Mouse (Mus musculus) neural tube, embryonic 12.5 days (tissue): ENCODE results near the gene Oaf. TPM values are rescaled to one million over a fixed set of nuclear protein-coding genes. Genes with fewer than 3 reads are reported as not detected.
A peak's percentile ranks its signal among the peaks of the same experiment; 100 is the strongest.

Source experiments
- ATAC-seq: fragments of 200-750 bp; cut with Nextera tagmentation; 2 replicates; pipeline ENCODE4 v1.8.0; 2017; ENCODE audit warnings: low read depth, mild to moderate bottlenecking, moderate TSS enrichment, moderate library complexity; ENCODE audit not compliant: low FRiP score
- H3K27ac ChIP-seq: fragments of 300-500 bp; sonication (generic); 2 replicates; pipeline ENCODE4 v1.5.1; 2016
- H3K27me3 ChIP-seq: fragments of 300-500 bp; sonication (generic); replicated peaks from 2 replicates; pipeline ENCODE4 v1.6.1; 2016; ENCODE audit warnings: mild to moderate bottlenecking
- H3K36me3 ChIP-seq: fragments of 300-500 bp; sonication (generic); 2 replicates; pipeline ENCODE4 v1.6.1; 2016; ENCODE audit warnings: mild to moderate bottlenecking
- H3K4me1 ChIP-seq: fragments of 300-500 bp; sonication (generic); 2 replicates; pipeline ENCODE4 v1.6.1; 2016
- H3K4me2 ChIP-seq: fragments of 300-500 bp; sonication (generic); replicated peaks from 2 replicates; pipeline ENCODE4 v1.6.1; 2016; ENCODE audit warnings: mild to moderate bottlenecking
- H3K4me3 ChIP-seq: fragments of 300-500 bp; sonication (generic); 2 replicates; pipeline ENCODE4 v1.5.1; 2016
- H3K9ac ChIP-seq: fragments of 300-500 bp; sonication (generic); 2 replicates; pipeline ENCODE4 v1.6.1; 2016; ENCODE audit warnings: mild to moderate bottlenecking
- H3K9me3 ChIP-seq: fragments of 300-500 bp; sonication (generic); 2 replicates; pipeline ENCODE4 v1.6.1; 2016; ENCODE audit warnings: mild to moderate bottlenecking
- WGBS: fragments of 180-500 bp; shearing (Covaris S2); methylation state at CpG from one replicate; pipeline ENCODE4 v1.1.7; 2016; 5-methylcytosine and 5-hydroxymethylcytosine counted together
- polyA plus RNA-seq: library from polyadenylated mRNA; unstranded; fragments of >200 nt; fragmentation: Nextera tagmentation; extraction: Ambion mirVana; gene quantifications from 2 replicates; pipeline ENCODE4 v1.2.1, GENCODE M21; 2016

Oaf gene
- polyA plus RNA-seq, 1 experiment from 2014 or later: 37.2 TPM

DNA sequence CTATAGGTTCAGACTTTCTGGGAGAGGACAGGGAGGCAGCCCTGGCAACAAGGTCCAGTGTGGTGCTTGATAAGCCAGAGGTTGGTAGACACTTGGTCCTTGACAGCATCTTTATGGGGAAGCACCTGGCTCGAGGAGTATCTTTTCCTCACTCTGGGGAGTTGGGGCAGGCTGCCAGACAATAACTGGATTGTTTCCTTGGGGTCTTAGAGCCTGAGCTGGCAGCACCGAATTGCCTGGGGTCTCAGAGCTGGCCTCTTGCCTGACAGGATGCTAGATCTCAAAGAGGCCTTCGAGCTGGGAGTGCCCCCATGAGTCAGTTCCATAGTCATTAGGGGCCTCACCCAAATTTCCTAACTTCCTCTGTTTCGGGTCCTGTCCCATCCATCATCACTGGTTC is 1.6 kb upstream of the Oaf start:
- no peak for ATAC-seq
- Histone ChIP-seq H3K36me3 (no peaks in the 10 kb centered on the region), H3K9me3 (no peaks in the 10 kb centered on the region), H3K27me3 (peaks cover 31% of the 10 kb centered on the region), H3K27ac (no peak overlapping the region), H3K4me3 (no peak overlapping the region), H3K4me2 (no peak overlapping the region), H3K4me1 (peaks cover 17% of the 10 kb centered on the region), H3K9ac (no peak overlapping the region)
- WGBS: 52% methylated on average over 4 of the region's 4 CpGs

DNA sequence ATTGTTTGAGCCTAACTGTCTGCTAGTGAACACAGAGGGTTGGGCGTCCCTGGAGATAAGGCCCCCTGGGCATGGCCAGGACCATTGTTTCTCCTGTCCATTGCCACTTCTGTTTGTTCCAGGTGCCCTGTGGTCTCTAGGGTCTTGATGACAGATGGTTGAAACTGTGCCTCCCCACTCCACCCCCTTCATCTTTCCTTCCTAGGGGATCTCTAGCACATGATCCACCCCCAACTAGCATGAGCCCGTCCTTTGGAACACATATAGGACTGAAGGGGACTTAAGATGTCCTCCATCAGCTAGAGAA is 836 bp upstream of the Oaf start:
- Histone ChIP-seq H3K36me3 (no peaks in the 10 kb centered on the region), H3K4me1 (peaks cover 17% of the 10 kb centered on the region), H3K27me3 (peaks cover 31% of the 10 kb centered on the region), H3K27ac (no peak overlapping the region), H3K9me3 (no peaks in the 10 kb centered on the region), H3K9ac (no peak overlapping the region), H3K4me3 (no peak overlapping the region), H3K4me2 (peak overlapping the region; percentile 83)
- no peak for ATAC-seq
- 47% methylated on average over 2 of the region's 2 CpGs for WGBS

DNA sequence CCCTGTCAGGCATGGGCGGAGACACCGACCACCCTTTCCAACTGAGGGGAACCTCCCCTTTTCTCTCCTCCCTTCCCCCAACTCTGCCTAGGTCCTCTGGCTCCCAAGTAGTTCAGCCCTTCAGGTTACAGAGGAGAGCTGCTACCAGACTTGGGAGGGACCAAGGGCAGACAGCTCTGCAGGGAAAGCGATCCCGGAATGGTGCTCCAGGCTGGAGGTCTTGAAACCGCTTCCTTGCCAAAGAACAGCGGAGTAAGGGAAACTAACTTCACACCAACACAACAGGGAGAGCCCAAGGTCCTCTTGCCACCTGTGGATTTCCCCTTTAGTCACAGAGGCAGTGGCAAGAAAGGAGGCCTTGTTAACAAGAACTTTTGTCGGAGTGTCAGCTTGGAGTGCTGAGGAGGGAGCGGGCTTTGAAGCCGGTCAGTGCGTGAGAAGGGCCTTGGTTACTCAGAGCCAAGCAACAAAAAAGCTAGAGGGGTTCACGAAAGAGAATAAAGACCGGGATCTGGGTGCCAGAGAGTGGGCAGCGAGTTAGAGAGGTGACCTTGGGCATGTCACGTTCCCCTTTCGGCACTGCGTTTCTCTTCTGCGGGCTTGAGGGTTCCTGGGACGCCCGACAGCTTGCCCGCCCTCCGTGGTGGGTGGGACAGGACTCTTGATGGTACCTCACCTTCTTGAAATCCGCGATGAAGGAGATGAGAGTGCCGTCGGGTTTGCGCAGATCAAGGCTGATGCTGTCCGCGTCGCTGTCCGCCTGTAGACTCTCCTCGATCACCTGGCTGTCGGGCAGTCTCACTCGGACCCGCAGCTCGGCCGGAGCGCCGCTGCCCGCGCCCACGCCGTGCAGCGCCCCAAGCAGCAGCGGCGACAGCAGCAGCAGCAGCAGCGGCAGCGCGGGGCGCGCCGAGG is 823 bp downstream of the Oaf start:
- Histone ChIP-seq H3K27me3 (peaks cover 31% of the 10 kb centered on the region), H3K9ac (peak overlapping the region; percentile 67), H3K9me3 (no peaks in the 10 kb centered on the region), H3K4me1 (peaks cover 17% of the 10 kb centered on the region), H3K36me3 (no peaks in the 10 kb centered on the region), H3K27ac (peak overlapping the region; percentile 37; the same call in 1 of the 2 replicates), H3K4me2 (peak overlapping the region; percentile 83), H3K4me3 (peak overlapping the region; percentile 69)
- 0 out of 2 replicates have a peak, but pooled peaks have one; percentile 45 for ATAC-seq
- 1% methylated on average over 51 of the region's 51 CpGs for WGBS

- H3K27ac ChIP-seq: no peak overlapping the region
- peaks cover 17% of the 10 kb centered on the region for H3K4me1 ChIP-seq
- peak overlapping the region; percentile 69 for H3K4me3 ChIP-seq
- peaks cover 31% of the 10 kb centered on the region for H3K27me3 ChIP-seq
- H3K9ac ChIP-seq: no peak overlapping the region
- ATAC-seq: no peak
- 37% methylated on average over 2 of the region's 2 CpGs for WGBS
- no peaks in the 10 kb centered on the region for H3K9me3 ChIP-seq
- H3K36me3 ChIP-seq: no peaks in the 10 kb centered on the region
- H3K4me2 ChIP-seq: peak overlapping the region; percentile 83
Measured at GRCm38 (mm10) chr9:43238167-43238566, 1.5 kb downstream of the Oaf start.

- Histone ChIP-seq H3K27ac (no peak overlapping the region), H3K9ac (no peak overlapping the region), H3K9me3 (no peaks in the 10 kb centered on the region), H3K4me2 (peak overlapping the region; percentile 83), H3K4me1 (peaks cover 18% of the 10 kb centered on the region), H3K36me3 (no peaks in the 10 kb centered on the region), H3K27me3 (peaks cover 31% of the 10 kb centered on the region), H3K4me3 (no peak overlapping the region; the same call in 1 of the 2 replicates)
- ATAC-seq: no peak
- WGBS: 41% methylated on average over 7 of the region's 7 CpGs
Measured at GRCm38 (mm10) chr9:43237111-43237775, 2.5 kb downstream of the Oaf start.

- H3K4me3 ChIP-seq: no peak overlapping the region
- no peaks in the 10 kb centered on the region for H3K36me3 ChIP-seq
- no peak overlapping the region for H3K4me2 ChIP-seq
- WGBS: 89% methylated on average over 7 of the region's 7 CpGs
- peaks cover 25% of the 10 kb centered on the region for H3K4me1 ChIP-seq
- no peak overlapping the region for H3K9ac ChIP-seq
- H3K9me3 ChIP-seq: no peaks in the 10 kb centered on the region
- no peak overlapping the region for H3K27ac ChIP-seq
- no peak for ATAC-seq
- H3K27me3 ChIP-seq: peaks cover 31% of the 10 kb centered on the region
Measured at GRCm38 (mm10) chr9:43236576-43236975, 3.1 kb downstream of the Oaf start.

GRCm38 (mm10) chr9:43236106-43236505 is 3.6 kb downstream of the Oaf start:
- Histone ChIP-seq H3K36me3 (no peaks in the 10 kb centered on the region), H3K9me3 (no peaks in the 10 kb centered on the region), H3K4me3 (no peak overlapping the region), H3K4me2 (no peak overlapping the region), H3K27ac (no peak overlapping the region), H3K27me3 (peaks cover 31% of the 10 kb centered on the region), H3K9ac (no peak overlapping the region), H3K4me1 (peaks cover 29% of the 10 kb centered on the region)
- ATAC-seq: no peak
- WGBS: 86% methylated on average over 1 of the region's 1 CpGs

DNA sequence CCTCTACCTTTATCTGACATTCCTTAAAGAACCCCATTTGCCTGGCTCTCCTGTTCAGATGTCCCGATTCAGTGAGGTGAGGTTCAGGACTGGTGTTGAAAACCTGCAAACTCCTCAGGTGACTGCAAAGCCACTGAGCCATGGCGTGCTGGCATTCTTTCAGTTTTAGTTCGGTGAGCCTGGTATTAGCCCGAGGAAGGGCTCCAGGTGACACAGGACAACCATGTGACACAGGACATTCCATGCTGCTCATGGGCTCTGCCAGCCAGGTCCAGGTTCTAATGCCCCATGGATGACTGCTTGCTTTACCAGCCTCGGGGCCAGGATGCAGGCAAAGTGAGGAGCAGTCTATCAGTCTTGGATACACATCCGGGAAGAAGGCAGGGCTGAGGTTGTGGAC is 4.4 kb downstream of the Oaf start:
- WGBS: 82% methylated on average over 6 of the region's 6 CpGs

DNA sequence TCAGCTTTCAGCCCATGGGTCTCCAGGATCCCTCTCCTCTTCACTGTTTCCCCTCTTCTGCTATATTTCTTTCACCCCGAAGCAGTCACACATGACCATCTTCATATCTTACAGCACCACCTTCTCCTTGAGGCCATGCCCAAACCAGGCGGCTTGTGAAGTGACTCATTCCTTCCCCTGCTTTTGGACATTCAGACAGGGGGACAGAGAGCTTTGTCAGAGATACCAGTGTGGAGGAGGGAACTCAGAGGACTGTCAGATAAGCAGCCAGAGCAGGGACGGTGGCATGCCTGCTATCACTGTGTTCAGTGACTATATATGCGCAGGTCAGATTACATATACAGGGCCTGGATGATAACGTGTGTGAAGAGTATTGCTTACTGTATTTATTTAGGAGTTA is 5.2 kb downstream of the Oaf start:
- 83% methylated on average over 5 of the region's 5 CpGs for WGBS
- H3K27ac ChIP-seq: no peak overlapping the region
- H3K9me3 ChIP-seq: no peaks in the 10 kb centered on the region

More for the DNA sequence above, 4.4 kb downstream of the Oaf start:
- Histone ChIP-seq H3K27me3 (peaks cover 31% of the 10 kb centered on the region), H3K9ac (no peak overlapping the region), H3K4me3 (no peak overlapping the region), H3K9me3 (no peaks in the 10 kb centered on the region), H3K4me2 (no peak overlapping the region), H3K36me3 (no peaks in the 10 kb centered on the region), H3K4me1 (peaks cover 26% of the 10 kb centered on the region), H3K27ac (no peak overlapping the region)
- ATAC-seq: no peak

GRCm38 (mm10) chr9:43233515-43233914 is 6.2 kb downstream of the Oaf start:
- Histone ChIP-seq H3K4me1 (peaks cover 12% of the 10 kb centered on the region), H3K36me3 (no peaks in the 10 kb centered on the region), H3K4me2 (no peak overlapping the region), H3K9ac (no peak overlapping the region), H3K4me3 (no peak overlapping the region), H3K27me3 (peaks cover 20% of the 10 kb centered on the region), H3K27ac (no peak overlapping the region), H3K9me3 (no peaks in the 10 kb centered on the region)
- no peak for ATAC-seq
- WGBS: 100% methylated on average over 1 of the region's 1 CpGs

More for the DNA sequence above, 5.2 kb downstream of the Oaf start:
- peaks cover 19% of the 10 kb centered on the region for H3K4me1 ChIP-seq
- H3K27me3 ChIP-seq: peaks cover 30% of the 10 kb centered on the region
- H3K4me2 ChIP-seq: no peak overlapping the region
- no peak for ATAC-seq
- no peak overlapping the region for H3K4me3 ChIP-seq
- H3K9ac ChIP-seq: 0 out of 2 replicates have a peak overlapping the region, but pooled peaks have one; percentile 21
- H3K36me3 ChIP-seq: no peaks in the 10 kb centered on the region

DNA sequence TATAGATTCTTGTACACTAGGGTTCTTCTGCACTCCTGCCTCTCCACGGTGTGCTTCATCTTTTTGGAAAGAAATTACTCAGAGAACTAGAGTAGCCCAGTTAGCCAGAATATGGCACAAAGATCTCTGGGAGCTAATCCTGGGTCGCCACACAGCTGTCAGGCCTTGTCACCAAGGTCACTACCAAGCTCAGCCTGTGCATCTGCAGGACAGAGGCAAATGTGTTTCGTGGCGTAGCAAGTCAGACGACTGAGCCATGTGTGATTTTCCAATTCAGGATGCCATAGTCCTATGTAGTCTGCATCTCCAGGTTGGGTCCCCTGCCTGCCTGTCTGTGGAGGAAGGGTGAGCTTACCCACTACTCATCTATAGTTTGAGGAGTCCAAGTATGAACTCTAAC is 6.7 kb downstream of the Oaf start:
- no peak for ATAC-seq
- peaks cover 16% of the 10 kb centered on the region for H3K27me3 ChIP-seq
- H3K9ac ChIP-seq: no peak overlapping the region
- H3K4me2 ChIP-seq: no peak overlapping the region
- H3K9me3 ChIP-seq: no peaks in the 10 kb centered on the region
- H3K27ac ChIP-seq: no peak overlapping the region
- no peaks in the 10 kb centered on the region for H3K36me3 ChIP-seq
- no peak overlapping the region for H3K4me3 ChIP-seq
- WGBS: 82% methylated on average over 5 of the region's 5 CpGs
- H3K4me1 ChIP-seq: peaks cover 12% of the 10 kb centered on the region

DNA sequence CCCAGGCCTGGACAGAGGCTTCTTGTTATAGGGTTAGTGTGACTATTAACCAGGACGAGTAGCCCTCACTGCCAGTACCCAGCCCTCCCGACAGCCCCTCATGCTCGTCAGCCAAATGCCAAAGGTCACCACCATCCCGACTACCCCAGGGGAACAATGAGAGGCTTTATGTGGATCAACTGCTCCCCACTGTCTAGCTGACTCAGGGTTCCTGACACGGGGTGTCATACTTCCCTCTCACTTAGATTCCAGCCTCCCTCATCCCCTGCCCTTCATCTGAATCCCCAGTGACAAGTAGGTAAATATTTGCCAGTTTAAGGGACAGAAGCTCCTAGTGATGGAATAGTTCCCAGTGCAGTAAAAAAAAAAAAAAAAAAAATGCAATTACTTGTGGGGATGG is 7.4 kb downstream of the Oaf start:
- H3K36me3 ChIP-seq: no peaks in the 10 kb centered on the region
- no peak for ATAC-seq
- WGBS: 8% methylated on average over 5 of the region's 5 CpGs
- H3K27me3 ChIP-seq: peaks cover 8% of the 10 kb centered on the region
- H3K9ac ChIP-seq: no peak overlapping the region
- H3K9me3 ChIP-seq: no peaks in the 10 kb centered on the region
- H3K4me1 ChIP-seq: peaks cover 12% of the 10 kb centered on the region
- no peak overlapping the region for H3K4me3 ChIP-seq
- H3K4me2 ChIP-seq: 0 out of 2 replicates have a peak overlapping the region, but pooled peaks have one; percentile 1
- no peak overlapping the region for H3K27ac ChIP-seq
